Mouse (Mus musculus) embryonic facial prominence, embryonic 14.5 days (tissue): Measurements from ENCODE around the gene Reck. TPM values are rescaled to one million over a fixed set of nuclear protein-coding genes. Genes with fewer than 3 reads are reported as not detected.

Experiments used
- ATAC-seq: fragments of 200-750 bp; cut with Nextera tagmentation; 2 replicates; pipeline ENCODE4 v1.8.0; 2017; ENCODE audit warnings: low read depth, moderate number of reproducible peaks, moderate TSS enrichment
- DNase-seq: peaks from one replicate; pipeline ENCODE4 v3.0.0-alpha.2; 2015; ENCODE audit warnings: low spot score
- H3K27ac ChIP-seq: fragments of 300-500 bp; sonication (generic); replicated peaks from 2 replicates; pipeline ENCODE4 v1.5.1; 2014; ENCODE audit warnings: low read depth, mild to moderate bottlenecking, low read length, moderate library complexity
- H3K27me3 ChIP-seq: fragments of 300-500 bp; sonication (generic); replicated peaks from 2 replicates; pipeline ENCODE4 v1.6.1; 2014; ENCODE audit warnings: low read length; ENCODE audit not compliant: control insufficient read depth, insufficient read depth
- H3K36me3 ChIP-seq: fragments of 300-500 bp; sonication (generic); 2 replicates; pipeline ENCODE4 v1.6.1; 2014; ENCODE audit warnings: low read length, mixed read lengths; ENCODE audit not compliant: control insufficient read depth, insufficient read depth
- H3K4me1 ChIP-seq: fragments of 300-500 bp; sonication (generic); 2 replicates; pipeline ENCODE4 v1.6.1; 2014; ENCODE audit warnings: antibody characterized with exemption, low read length; ENCODE audit not compliant: control insufficient read depth, insufficient read depth
- H3K4me2 ChIP-seq: fragments of 300-500 bp; sonication (generic); 2 replicates; pipeline ENCODE4 v1.6.1; 2014; ENCODE audit warnings: low read depth, mild to moderate bottlenecking, low read length, moderate library complexity, mixed read lengths
- H3K4me3 ChIP-seq: fragments of 300-500 bp; sonication (generic); 2 replicates; pipeline ENCODE4 v1.5.1; 2014; ENCODE audit warnings: low read depth, mild to moderate bottlenecking, low read length
- H3K9ac ChIP-seq: fragments of 300-500 bp; sonication (generic); 2 replicates; pipeline ENCODE4 v1.6.1; 2014; ENCODE audit warnings: low read depth, mild to moderate bottlenecking, low read length, moderate library complexity, mixed read lengths
- H3K9me3 ChIP-seq: fragments of 300-500 bp; sonication (generic); 2 replicates; pipeline ENCODE4 v1.6.1; 2016; ENCODE audit warnings: low read length; ENCODE audit not compliant: control insufficient read depth
- WGBS: fragments of 180-500 bp; shearing (Covaris S2); extraction: QIAGEN DNeasy Blood & Tissue Kit; methylation state at CpG from one replicate; pipeline ENCODE4 v1.1.7; 2014; 5-methylcytosine and 5-hydroxymethylcytosine counted together
- polyA plus RNA-seq: library from polyadenylated mRNA; unstranded; fragments of >200 nt; fragmentation: Nextera tagmentation; extraction: Ambion mirVana; gene quantifications from 2 replicates; pipeline ENCODE4 v1.2.1, GENCODE M21; 2014

The Reck gene
- polyA plus RNA-seq, 1 experiment from 2014 or later: 42.3 TPM

GRCm38 (mm10) chr4:43859886-43860285 is 15.4 kb upstream of the Reck start:
- WGBS: 79% methylated on average over 10 of the region's 10 CpGs
- Histone ChIP-seq H3K4me3 (no peak overlapping the region), H3K9me3 (no peaks in the 10 kb centered on the region), H3K27me3 (no peaks in the 10 kb centered on the region), H3K4me1 (no peaks in the 10 kb centered on the region), H3K27ac (no peak overlapping the region), H3K9ac (no peak overlapping the region), H3K4me2 (no peak overlapping the region), H3K36me3 (no peaks in the 10 kb centered on the region)
- DNase-seq: no peak
- no peak for ATAC-seq

DNA sequence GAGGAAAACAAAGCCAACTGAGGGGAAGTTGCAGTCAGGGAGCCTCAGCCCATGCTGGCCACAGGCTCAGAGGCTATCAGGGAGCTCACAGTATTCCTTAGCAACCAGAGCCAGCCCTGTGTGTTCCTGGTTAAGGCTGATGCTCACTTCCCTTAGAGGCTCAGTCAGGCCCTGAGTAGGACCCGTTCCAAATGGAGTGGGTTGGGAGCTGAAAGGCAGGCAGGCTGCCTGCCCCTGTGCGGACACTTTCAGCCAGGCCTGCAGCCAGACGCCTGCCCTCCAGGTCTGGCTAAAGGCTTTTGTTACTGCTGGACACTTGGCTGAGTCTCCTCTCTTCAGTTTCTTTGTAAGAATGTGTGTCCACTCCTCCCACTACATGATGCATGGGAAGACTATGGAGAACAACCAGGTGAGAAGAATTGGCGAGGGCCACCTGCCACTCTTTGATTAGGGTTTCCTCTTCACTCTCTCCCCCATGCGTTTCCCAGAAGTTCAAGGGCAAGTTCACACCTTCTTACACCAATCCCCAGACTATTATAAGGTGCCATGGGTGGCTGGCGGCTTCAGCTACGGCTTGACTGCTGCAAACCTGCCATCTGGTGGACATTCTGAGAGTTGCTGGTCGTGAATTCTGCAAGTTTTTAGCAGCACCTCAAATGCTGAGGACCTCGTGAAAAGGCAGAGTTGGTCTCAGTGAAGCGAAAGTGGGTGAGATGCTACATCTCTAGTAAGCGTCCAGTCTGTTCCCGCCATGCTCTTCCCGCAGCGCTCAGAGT is 14.4 kb upstream of the Reck start:
- 20% methylated on average over 14 of the region's 14 CpGs for WGBS
- DNase-seq (peak; percentile 76), ATAC-seq (no peak)
- Histone ChIP-seq H3K4me1 (no peaks in the 10 kb centered on the region), H3K27ac (no peak overlapping the region), H3K9me3 (no peaks in the 10 kb centered on the region), H3K27me3 (no peaks in the 10 kb centered on the region), H3K4me3 (no peak overlapping the region), H3K4me2 (no peak overlapping the region), H3K36me3 (no peaks in the 10 kb centered on the region), H3K9ac (no peak overlapping the region)

DNA sequence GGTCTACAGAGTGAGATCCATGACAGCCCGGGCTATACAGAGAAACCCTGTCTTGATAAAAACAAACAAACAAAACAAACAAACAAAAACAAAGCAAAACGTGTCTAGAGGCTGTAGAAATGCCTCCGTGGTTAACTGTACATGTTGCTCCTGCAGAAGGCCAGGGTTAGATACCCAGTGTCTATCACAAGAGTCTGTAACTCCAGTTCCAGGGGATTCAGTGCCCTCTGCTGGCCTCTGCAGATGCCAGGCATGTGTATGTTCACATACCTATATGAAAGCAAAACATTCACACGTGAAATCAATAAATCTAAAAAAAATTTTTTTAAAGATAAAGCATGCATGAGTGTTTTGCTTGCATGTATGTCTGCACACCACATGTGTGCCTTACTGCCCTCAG is 12.0 kb upstream of the Reck start:
- H3K27me3 ChIP-seq: no peaks in the 10 kb centered on the region
- WGBS: 59% methylated on average over 4 of the region's 4 CpGs
- H3K4me1 ChIP-seq: no peaks in the 10 kb centered on the region
- H3K9me3 ChIP-seq: no peaks in the 10 kb centered on the region
- ATAC-seq (no peak), DNase-seq (no peak)
- H3K27ac ChIP-seq: no peak overlapping the region
- no peaks in the 10 kb centered on the region for H3K36me3 ChIP-seq
- no peak overlapping the region for H3K4me3 ChIP-seq
- H3K9ac ChIP-seq: no peak overlapping the region
- no peak overlapping the region for H3K4me2 ChIP-seq

- H3K4me3 ChIP-seq: no peak overlapping the region
- no peaks in the 10 kb centered on the region for H3K36me3 ChIP-seq
- no peak overlapping the region for H3K9ac ChIP-seq
- DNase-seq: no peak
- peaks cover 3% of the 10 kb centered on the region; the same call in 1 of the 2 replicates for H3K4me1 ChIP-seq
- no peak for ATAC-seq
- 77% methylated on average over 10 of the region's 10 CpGs for WGBS
- H3K27ac ChIP-seq: no peak overlapping the region
- H3K4me2 ChIP-seq: no peak overlapping the region
- no peaks in the 10 kb centered on the region for H3K9me3 ChIP-seq
- no peaks in the 10 kb centered on the region for H3K27me3 ChIP-seq
Measured at GRCm38 (mm10) chr4:43869821-43870220, 5.5 kb upstream of the Reck start.

DNA sequence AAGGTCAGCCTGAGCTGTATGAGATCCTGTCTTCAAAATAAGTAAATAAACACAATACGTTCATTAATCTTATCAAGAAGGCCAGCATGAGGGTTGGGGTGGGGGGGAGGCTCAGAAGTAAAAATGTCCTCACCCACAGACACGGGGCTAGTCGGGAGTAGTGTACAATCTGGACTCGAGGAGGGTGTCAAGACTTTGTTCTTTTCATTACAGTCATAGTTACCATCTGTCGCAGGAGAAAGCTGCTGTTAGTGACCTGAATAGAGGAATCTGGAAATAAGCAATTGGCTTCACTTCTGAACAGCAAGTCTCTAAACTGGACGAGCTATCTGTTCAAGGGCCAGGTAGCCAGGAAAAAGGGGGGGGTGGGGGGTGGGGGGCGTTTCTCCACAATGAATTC is 829 bp upstream of the Reck start:
- Histone ChIP-seq H3K4me2 (peak overlapping the region; percentile 93), H3K9ac (no peak overlapping the region), H3K36me3 (no peaks in the 10 kb centered on the region), H3K9me3 (no peaks in the 10 kb centered on the region), H3K4me1 (peaks cover 17% of the 10 kb centered on the region), H3K27ac (no peak overlapping the region), H3K27me3 (no peaks in the 10 kb centered on the region), H3K4me3 (peak overlapping the region; percentile 67)
- WGBS: 44% methylated on average over 7 of the region's 7 CpGs
- ATAC-seq (no peak), DNase-seq (no peak)

DNA sequence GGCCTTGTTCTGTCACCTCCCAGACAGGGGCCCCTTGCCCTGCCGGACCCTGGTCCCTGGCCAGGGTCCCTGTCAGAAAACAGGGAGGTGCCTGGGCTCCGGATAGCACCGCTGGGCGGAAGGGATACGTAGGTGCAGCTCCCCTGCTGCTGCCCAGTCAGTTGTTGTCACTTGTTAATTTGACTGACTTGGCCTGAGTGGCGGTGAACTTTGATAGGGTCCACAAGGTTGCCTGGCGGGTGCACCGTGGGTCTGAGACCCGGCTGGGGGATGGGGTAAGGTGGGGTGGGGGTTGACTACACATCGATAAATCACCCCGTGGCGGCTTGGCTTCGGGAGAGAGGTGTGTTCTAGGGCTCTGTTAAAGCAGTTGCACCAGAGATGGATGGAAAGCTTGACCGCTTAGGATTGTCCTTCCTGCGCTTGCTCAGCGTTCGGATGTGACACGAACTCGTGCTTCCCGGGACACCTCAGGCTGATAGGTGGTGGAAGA is 635 bp downstream of the Reck start:
- ATAC-seq (peak; percentile 42), DNase-seq (no peak)
- Histone ChIP-seq H3K36me3 (no peaks in the 10 kb centered on the region), H3K4me1 (peaks cover 17% of the 10 kb centered on the region), H3K9ac (peak overlapping the region; percentile 72), H3K9me3 (no peaks in the 10 kb centered on the region), H3K4me3 (peak overlapping the region; percentile 67), H3K4me2 (peak overlapping the region; percentile 93), H3K27me3 (no peaks in the 10 kb centered on the region), H3K27ac (0 out of 2 replicates have a peak overlapping the region, but pooled peaks have one; percentile 4)
- WGBS: under 1% methylated on average over 16 of the region's 20 CpGs

DNA sequence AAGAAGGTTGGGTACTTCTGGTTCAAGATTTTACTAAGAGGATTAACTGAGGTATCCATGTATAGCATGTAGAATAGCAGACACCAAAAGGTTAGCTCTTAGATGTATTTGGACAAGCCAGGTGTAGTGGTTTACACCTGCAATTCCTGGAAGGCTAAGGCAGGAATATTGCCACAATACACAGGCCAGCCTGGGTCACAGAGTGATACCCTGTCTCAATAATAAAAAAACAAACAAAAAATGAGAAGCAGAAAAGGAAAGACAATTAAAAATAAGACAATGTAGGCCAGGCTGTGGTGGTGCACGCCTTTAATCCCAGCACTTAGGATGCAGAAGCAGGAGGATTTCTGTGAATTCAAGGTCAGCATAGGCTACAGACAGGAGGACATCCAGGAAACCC is 1.9 kb downstream of the Reck start:
- Histone ChIP-seq H3K27ac (no peak overlapping the region; the same call in 1 of the 2 replicates), H3K4me3 (no peak overlapping the region), H3K9me3 (no peaks in the 10 kb centered on the region), H3K36me3 (no peaks in the 10 kb centered on the region), H3K4me2 (no peak overlapping the region), H3K9ac (no peak overlapping the region), H3K27me3 (no peaks in the 10 kb centered on the region), H3K4me1 (peaks cover 17% of the 10 kb centered on the region)
- DNase-seq (no peak), ATAC-seq (no peak)
- WGBS: 93% methylated on average over 1 of the region's 1 CpGs

GRCm38 (mm10) chr4:43878121-43878776 is 2.9 kb downstream of the Reck start:
- Histone ChIP-seq H3K9ac (peak overlapping the region; percentile 37; the same call in 1 of the 2 replicates), H3K36me3 (no peaks in the 10 kb centered on the region), H3K4me3 (no peak overlapping the region), H3K27me3 (no peaks in the 10 kb centered on the region), H3K9me3 (no peaks in the 10 kb centered on the region), H3K27ac (peak overlapping the region; percentile 66), H3K4me1 (peaks cover 17% of the 10 kb centered on the region), H3K4me2 (peak overlapping the region; percentile 20; the same call in 1 of the 2 replicates)
- peak; percentile 59 for DNase-seq
- ATAC-seq: no peak; the same call in 1 of the 2 replicates
- WGBS: 30% methylated on average over 5 of the region's 5 CpGs
